Mouse (Mus musculus): ENCODE results near the gene Kdsr. TPM values are rescaled to one million over a fixed set of nuclear protein-coding genes. Genes with fewer than 3 reads are reported as not detected.

The Kdsr gene
- total RNA-seq (2014; rRNA removed) (11.8 and 15.8 TPM in 2 replicates), polyA plus RNA-seq (2015; fragmentation: Nextera tagmentation; extraction: Ambion mirVana) (13.4 and 17.8 TPM in 2 replicates)

DNA sequence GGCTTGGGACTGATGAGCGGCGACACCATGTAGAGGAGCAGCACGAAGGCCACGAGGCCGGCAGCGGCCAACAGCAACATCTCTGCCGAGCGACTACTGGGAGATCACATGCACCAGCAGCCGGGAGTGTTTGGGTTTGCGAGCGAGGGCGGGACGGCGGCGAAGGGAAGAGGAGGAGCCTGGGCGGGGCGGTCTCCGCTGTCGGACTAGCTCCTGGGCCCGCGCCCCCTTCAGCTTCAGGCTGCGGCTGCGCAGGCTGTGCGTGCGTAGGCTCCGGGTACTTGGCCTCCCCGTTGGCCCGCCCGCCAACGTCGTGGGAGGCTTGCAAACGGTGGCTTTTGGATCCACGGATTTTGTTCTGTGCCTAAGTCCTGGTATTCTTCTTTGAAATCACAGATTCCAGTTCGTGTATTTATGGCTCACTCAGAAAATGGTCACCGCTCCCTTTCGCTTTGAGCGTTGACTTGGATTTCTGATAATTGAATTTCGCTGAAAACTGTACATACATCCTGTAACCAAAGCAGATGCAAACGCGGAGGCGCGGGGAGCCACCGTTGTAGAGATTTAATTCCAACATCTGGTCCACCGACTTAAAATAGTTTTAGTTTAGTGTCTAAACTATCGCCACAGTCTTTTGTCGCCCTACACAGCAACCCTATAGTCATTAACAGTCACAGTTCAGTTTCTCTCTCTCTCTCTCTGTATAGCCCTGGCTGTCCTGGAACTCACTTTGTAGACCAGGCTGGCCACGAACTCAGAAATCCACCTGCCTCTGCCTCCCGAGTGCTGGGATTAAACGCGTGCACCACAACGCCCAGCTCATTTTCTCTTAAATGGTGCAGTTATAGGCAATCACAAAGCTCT lies at the start of gene Kdsr:
TSS of gene Kdsr (minus strand) at position 156 of the 864 bp plus-strand sequence.
- TF ChIP-seq CTCF (IDR thresholded peaks at IDR 0.05; ENCODE audit: low read depth) = peak; percentile 40
- DNase-seq = peak; percentile 99
- H3K27me3 ChIP-seq (ENCODE audit: insufficient read depth, low read length) = no peaks in the 10 kb centered on the region
- peaks cover 13% of the 10 kb centered on the region; the same call in 1 of the 2 replicates for H3K36me3 ChIP-seq (ENCODE audit: insufficient read depth)
- H3K4me3 ChIP-seq (ENCODE audit: low read depth, low read length) = peak within 1 kb of the TSS; percentile 78
- 2% methylated on average over 51 of the region's 51 CpGs for WGBS
- H3K4me2 ChIP-seq (ENCODE audit: low read depth) = peak within 1 kb of the TSS; percentile 99
- peak; percentile 99 for ATAC-seq
- peak within 1 kb of the TSS; percentile 81 for H3K9ac ChIP-seq
- peaks cover 11% of the 10 kb centered on the region; the same call in 1 of the 2 replicates for H3K4me1 ChIP-seq (ENCODE audit: insufficient read depth)
- peak within 1 kb of the TSS; percentile 80 for H3K27ac ChIP-seq (ENCODE audit: low read depth, low read length)
- H3K9me3 ChIP-seq (ENCODE audit: low read length) = no peaks in the 10 kb centered on the region

DNA sequence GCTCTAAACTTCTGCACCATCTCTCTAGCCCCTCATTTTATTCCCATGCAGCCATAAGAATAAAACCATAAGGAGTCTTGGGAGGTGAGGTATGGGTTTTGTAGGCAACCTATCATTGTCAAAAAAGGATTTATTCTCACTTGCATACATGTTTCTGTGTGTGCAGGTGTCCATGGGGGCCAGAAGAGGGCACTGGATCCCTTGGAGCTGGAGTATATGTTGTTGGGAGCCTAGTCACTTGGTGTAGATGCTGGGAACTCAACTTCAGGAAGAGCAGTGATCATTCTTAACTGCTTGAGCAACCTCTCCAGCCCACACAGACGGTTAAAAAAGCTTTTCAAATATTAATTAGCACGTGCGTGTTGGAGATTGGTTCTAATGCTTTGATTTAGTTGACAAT lies 40.4 kb upstream of the Kdsr start:
- no peak overlapping the region for H3K4me2 ChIP-seq (ENCODE audit: low read depth)
- H3K4me3 ChIP-seq (ENCODE audit: low read depth, low read length) = no peak overlapping the region
- 82% methylated on average over 3 of the region's 3 CpGs for WGBS
- ATAC-seq = no peak
- H3K9me3 ChIP-seq (ENCODE audit: low read length) = no peaks in the 10 kb centered on the region
- TF ChIP-seq CTCF (IDR thresholded peaks at IDR 0.05; ENCODE audit: low read depth) = peak; percentile 31; the same call in 1 of the 2 replicates
- H3K9ac ChIP-seq = no peak overlapping the region
- no peaks in the 10 kb centered on the region for H3K36me3 ChIP-seq (ENCODE audit: insufficient read depth)
- DNase-seq = no peak
- no peak overlapping the region for H3K27ac ChIP-seq (ENCODE audit: low read depth, low read length)
- H3K27me3 ChIP-seq (ENCODE audit: insufficient read depth, low read length) = no peaks in the 10 kb centered on the region
- H3K4me1 ChIP-seq (ENCODE audit: insufficient read depth) = peaks cover 9% of the 10 kb centered on the region

DNA sequence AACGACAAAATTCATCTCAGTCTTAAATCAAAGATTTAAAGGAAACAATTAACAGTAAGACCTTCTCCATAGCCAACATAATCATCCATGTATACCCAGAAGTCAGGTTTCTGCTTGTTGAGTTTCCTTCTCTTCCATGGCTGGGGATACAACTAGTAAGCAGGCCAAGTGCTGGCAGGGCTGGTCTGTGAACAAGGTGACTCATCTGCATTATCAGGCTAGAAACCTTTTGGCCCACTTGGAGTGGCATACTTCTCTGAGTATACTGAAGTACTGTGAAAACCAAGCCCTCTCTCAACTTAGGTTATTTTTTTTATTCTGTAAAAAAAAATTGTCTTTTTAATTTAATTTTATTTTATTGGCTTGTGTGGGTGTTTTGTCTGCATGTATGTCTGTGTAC lies 39.9 kb upstream of the Kdsr start:
- DNase-seq (no peak), ATAC-seq (no peak)
- Histone ChIP-seq H3K4me2 (ENCODE audit: low read depth) (no peak overlapping the region), H3K9me3 (ENCODE audit: low read length) (no peaks in the 10 kb centered on the region), H3K27ac (ENCODE audit: low read depth, low read length) (no peak overlapping the region), H3K4me1 (ENCODE audit: insufficient read depth) (peaks cover 9% of the 10 kb centered on the region), H3K36me3 (ENCODE audit: insufficient read depth) (no peaks in the 10 kb centered on the region), H3K4me3 (ENCODE audit: low read depth, low read length) (no peak overlapping the region), H3K9ac (no peak overlapping the region), H3K27me3 (ENCODE audit: insufficient read depth, low read length) (no peaks in the 10 kb centered on the region)
- WGBS = 61% methylated on average over 1 of the region's 1 CpGs
- TF ChIP-seq CTCF (IDR thresholded peaks at IDR 0.05; ENCODE audit: low read depth) = no peak

DNA sequence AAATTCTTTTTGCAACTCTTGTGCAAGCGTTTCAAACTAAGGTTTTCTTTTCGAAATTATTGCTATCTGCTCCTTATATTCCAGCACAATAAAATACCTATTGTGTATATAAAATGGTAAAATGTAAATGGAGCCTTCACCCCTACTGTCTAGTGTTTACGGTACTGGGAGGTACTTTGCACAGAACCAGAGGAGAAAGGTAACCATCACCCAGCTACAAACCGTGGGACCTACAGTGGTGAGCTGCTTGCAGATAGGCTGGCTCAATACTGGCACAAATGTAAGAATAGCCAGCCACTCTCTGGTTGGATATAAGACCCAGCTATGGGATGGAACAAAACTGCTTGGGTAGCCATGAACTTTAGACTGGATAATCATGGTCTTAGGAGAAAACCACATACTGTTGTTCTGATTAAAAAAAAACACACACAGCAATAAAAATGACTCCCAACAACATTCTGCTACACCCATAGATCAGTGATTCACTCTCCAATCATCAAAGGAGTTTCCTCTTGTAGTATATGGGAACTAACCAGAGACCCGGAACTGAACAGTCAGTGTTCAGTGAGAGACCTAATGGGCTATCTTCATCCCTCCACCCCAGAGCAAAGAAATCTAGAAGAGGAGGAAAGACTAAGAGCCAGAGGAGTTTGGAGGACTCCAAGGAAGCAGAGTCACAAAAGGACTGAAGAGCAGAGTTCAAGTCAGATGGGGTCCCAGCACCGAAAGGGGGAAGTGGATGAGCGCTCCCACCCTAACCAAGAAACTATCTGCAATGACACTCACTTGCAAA lies 37.7 kb upstream of the Kdsr start:
- Histone ChIP-seq H3K4me2 (ENCODE audit: low read depth) (peak overlapping the region; percentile 68), H3K4me3 (ENCODE audit: low read depth, low read length) (peak overlapping the region; percentile 92), H3K36me3 (ENCODE audit: insufficient read depth) (no peaks in the 10 kb centered on the region; the same call in 1 of the 2 replicates), H3K27me3 (ENCODE audit: insufficient read depth, low read length) (no peaks in the 10 kb centered on the region), H3K9me3 (ENCODE audit: low read length) (no peaks in the 10 kb centered on the region), H3K4me1 (ENCODE audit: insufficient read depth) (peaks cover 9% of the 10 kb centered on the region), H3K27ac (ENCODE audit: low read depth, low read length) (no peak overlapping the region), H3K9ac (peak overlapping the region; percentile 96; the same call in 1 of the 2 replicates)
- DNase-seq (no peak), ATAC-seq (0 out of 2 replicates have a peak, but pooled peaks have one; percentile 12)
- 66% methylated on average over 7 of the region's 7 CpGs for WGBS
- no peak for TF ChIP-seq CTCF (IDR thresholded peaks at IDR 0.05; ENCODE audit: low read depth)

DNA sequence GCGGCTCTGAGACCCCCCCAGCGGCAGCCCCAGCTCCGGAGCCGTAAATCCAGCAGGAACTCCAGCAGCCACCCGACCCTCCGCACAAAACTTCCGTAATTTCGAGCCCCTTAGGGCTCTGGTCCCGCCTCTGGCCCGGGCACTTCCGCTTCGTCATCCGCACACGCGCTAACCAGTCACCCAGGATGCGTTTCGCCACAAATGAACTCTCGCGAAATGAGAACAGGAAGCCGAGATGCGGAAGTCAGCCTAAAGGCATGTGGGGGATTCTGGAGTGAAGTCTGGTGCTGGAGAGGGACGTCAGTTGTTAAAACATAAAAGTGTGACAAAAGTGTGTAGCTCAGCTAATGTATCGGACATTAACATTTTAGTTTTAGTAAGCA lies 37.0 kb upstream of the Kdsr start, which contains the start of gene Vps4b:
TSS of gene Vps4b (minus strand) at position 187 of the 383 bp plus-strand sequence.
- peak; percentile 97 for DNase-seq
- Histone ChIP-seq H3K36me3 (ENCODE audit: insufficient read depth) (no peaks in the 10 kb centered on the region; the same call in 1 of the 2 replicates), H3K27me3 (ENCODE audit: insufficient read depth, low read length) (no peaks in the 10 kb centered on the region), H3K9me3 (ENCODE audit: low read length) (no peaks in the 10 kb centered on the region), H3K4me2 (ENCODE audit: low read depth) (peak within 1 kb of the TSS; percentile 68), H3K27ac (ENCODE audit: low read depth, low read length) (peak within 1 kb of the TSS; percentile 89), H3K4me3 (ENCODE audit: low read depth, low read length) (peak within 1 kb of the TSS; percentile 92), H3K4me1 (ENCODE audit: insufficient read depth) (peaks cover 9% of the 10 kb centered on the region), H3K9ac (peak within 1 kb of the TSS; percentile 96)
- TF ChIP-seq CTCF (IDR thresholded peaks at IDR 0.05; ENCODE audit: low read depth) = no peak
- 2% methylated on average over 23 of the region's 23 CpGs for WGBS
- peak; percentile 100 for ATAC-seq

DNA sequence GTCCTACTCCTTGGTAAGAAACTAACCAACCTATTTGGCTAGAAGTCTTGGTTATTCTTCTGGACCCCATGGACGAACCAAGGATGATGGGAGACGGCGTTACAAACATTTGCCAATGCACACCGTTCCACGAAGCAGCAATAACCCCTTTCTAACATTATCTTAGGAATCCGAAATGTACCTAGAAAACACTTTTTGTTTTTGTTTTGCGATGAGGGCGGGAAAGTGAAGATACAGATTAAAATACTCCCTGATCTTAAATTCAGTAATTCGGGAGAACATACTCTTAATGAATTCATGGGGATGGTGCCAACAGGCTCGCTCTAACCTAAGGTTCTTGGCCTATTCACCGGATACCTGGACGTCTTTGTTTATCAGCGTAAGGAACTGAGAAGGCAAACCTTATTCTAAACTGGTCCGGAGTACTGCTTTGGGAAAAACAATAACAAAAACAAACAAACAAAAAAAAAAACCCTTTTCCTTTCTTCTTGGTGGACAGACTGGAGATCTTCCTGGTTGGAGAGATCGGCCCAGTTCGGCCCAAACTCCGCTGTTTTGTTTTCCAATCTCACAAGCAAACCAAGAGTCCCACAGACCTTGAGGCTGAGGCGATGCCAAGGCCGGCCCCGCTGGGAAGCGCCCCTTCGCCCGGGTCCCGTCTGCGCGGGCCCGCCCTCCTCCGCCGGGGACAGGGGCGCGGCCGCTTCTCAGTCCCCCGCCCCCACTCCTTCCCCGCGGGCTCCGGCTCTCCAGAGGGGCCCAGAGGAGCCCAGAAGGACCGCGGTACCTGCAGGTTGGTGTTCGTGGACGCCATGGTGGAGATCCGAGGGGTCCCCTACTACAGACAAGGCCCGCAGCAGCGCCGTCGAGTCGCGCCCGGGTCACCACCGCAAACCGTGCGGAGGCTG lies 36.4 kb upstream of the Kdsr start:
- peak; percentile 15 for DNase-seq
- H3K36me3 ChIP-seq (ENCODE audit: insufficient read depth) = no peaks in the 10 kb centered on the region; the same call in 1 of the 2 replicates
- peak overlapping the region; percentile 89 for H3K27ac ChIP-seq (ENCODE audit: low read depth, low read length)
- peak; percentile 77 for ATAC-seq
- no peaks in the 10 kb centered on the region for H3K9me3 ChIP-seq (ENCODE audit: low read length)
- H3K4me1 ChIP-seq (ENCODE audit: insufficient read depth) = peaks cover 9% of the 10 kb centered on the region
- peak overlapping the region; percentile 96 for H3K9ac ChIP-seq
- peak; percentile 10; the same call in 1 of the 2 replicates for TF ChIP-seq CTCF (IDR thresholded peaks at IDR 0.05; ENCODE audit: low read depth)
- H3K27me3 ChIP-seq (ENCODE audit: insufficient read depth, low read length) = no peaks in the 10 kb centered on the region
- 3% methylated on average over 51 of the region's 51 CpGs for WGBS
- peak overlapping the region; percentile 68 for H3K4me2 ChIP-seq (ENCODE audit: low read depth)
- H3K4me3 ChIP-seq (ENCODE audit: low read depth, low read length) = peak overlapping the region; percentile 92

All from forebrain, postnatal 0 days (tissue).